Mouse (Mus musculus) C2C12 (cell line): ENCODE measurements around the gene Tex22.

ENCODE experiments used
- CTCF ChIP-seq: IDR thresholded peaks from one replicate; pipeline ENCODE4 v1.5.1; 2011; ENCODE audit not compliant: control insufficient read depth, insufficient read depth, insufficient read length
- MAX ChIP-seq: IDR thresholded peaks from one replicate; pipeline ENCODE4 v1.6.1; 2011; ENCODE audit warnings: mild to moderate bottlenecking, control low read depth
- USF1 ChIP-seq: IDR thresholded peaks from one replicate; pipeline ENCODE4 v1.6.1; 2011; ENCODE audit warnings: low read depth, mild to moderate bottlenecking, control low read depth, moderate library complexity

- TF ChIP-seq CTCF = no peak
- TF ChIP-seq USF1 = no peak
- no peak for TF ChIP-seq MAX
These were observed 23.6 kb upstream of the Tex22 start for GRCm38 (mm10) chr12:113050671-113051070.
